Mouse (Mus musculus): ENCODE measurements around the gene Peak1.

Gene Peak1

DNA sequence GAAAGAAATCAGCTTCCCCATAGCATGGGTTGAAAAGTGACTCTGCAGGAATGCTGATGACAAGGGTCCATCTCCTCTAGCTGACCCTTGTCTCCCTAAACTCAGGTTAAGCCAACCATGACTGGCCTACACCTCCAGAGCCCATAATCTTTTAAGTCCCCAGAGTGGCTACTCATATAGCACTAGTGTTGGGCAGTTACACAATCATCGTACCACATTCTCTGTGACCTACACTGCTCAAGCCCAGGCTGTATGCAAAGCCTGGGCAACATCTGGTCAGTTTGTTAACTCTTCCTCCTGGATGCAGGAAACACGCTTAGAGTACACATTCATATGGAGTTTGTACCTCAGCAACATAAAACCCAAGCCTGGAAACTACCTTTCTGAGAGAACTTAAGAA lies 217.7 kb downstream of the Peak1 start:
- no peak for DNase-seq (ENCODE audit: low spot score)

DNA sequence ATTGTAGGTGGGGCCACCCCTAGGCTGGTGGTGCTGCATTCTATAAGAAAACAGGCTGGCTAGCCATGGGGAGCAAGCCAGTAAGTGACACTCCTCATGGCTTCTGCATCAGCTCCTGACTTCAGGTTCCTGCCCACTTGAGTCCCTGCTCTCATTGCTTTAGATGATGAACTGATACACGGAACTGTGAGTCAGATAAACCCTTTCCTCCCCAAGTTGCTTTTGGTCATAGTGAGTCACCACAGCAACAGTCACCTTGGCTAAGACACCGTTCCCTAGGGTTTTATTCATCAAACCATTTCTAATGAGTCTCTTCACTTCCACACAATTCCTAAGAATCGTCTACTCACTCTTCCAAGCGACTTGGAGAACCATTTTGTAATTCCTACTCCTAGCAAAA lies 220.9 kb downstream of the Peak1 start:
- no peak for DNase-seq (ENCODE audit: low spot score)

DNA sequence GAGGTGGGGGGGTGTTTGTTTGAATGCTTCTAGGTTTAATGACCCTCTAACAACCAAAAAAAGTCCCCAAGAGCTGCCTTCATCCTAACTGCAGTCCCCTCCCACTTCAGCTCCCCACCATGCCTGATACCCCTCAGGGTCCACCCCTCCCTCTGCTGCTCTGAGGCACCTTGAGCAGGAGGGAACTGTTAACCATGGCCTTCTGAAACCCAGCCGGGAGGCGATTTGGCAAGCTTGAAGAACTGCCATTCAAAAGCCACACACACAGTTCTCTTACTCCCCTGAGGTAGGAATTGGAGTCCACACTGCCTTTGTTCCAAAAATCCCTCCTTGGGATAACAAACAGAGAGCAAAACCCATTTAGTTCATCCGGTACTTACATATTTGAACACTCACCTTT lies 222.7 kb downstream of the Peak1 start:
- no peak for DNase-seq (ENCODE audit: low spot score)

DNA sequence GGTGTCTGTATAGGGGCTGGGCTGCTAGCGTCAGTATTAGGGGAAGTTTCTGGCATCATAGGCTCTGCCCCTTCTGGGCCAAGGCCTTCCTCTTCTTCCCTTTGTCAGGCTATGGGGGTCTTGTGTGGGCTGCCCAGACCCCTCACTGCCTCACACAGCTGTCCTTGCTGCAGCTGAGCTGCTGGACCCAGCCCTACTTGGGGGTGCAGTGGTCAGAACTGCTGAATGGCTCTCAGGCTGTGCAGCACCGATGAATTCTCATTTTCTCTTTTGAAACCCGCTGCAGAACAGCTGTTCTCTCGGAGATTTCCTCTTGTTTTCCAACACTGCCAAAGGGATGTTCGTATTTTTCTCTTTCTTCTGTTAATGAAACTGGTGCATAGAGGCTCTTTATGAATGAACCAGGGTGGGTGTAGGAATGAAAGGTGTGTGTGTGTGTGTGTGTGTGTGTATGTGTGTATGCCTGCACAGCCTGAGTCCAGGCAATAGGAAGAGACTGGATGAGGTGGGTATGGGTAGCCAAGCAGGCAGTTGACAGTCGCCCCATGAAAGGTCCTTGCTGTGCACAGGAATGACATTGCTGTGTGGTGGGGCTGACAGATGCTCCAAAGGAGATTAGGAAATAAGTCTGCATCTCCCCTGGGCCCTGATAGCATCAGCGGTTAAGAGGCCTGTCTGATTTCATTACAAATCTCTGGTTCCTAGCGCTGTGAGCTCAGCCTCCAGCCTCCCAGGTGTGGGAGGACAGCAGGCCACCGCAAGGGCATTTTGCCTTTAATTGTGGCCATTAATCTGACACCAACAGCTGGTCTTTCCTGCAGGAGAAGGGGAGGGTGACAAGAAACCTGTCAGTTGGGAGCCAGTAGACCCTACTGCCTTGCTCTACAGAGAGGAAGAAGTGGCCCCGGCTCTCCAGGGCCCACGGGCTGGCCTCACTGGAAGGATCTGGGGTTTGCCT lies 226.1 kb downstream of the Peak1 start:
- DNase-seq (ENCODE audit: low spot score): no peak

DNA sequence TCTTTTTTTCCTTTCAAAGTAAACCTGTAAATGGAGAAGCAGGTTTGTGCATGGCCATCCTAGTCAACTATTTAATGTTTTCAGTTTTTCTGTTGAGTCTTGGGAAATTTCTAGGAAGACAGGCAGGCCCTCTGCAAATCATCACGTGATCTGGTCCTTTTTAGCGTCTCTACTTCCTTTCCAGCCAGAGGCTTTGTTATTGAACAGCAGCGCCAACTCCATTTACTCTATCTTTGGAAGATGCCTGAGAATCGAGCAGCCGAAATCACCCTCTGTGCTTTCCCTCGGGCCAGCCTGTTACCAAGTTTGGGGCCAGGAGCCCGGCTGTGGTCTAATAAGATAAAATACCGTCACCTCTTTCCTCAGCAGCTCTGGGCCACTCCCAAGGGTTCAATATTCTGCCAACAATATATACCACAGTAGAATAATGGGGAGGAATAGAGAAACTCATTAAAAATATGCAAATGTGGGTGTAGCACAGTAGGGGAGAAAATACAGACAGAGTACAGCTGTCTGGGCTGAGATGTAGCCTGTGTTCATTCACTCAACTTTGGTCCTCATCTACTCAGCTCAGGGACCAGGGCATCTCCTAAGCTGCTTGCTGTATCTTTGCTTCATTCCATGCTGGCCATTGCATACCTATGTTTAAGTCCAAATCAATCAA lies 237.6 kb downstream of the Peak1 start:
- no peak for DNase-seq (ENCODE audit: low spot score)

DNA sequence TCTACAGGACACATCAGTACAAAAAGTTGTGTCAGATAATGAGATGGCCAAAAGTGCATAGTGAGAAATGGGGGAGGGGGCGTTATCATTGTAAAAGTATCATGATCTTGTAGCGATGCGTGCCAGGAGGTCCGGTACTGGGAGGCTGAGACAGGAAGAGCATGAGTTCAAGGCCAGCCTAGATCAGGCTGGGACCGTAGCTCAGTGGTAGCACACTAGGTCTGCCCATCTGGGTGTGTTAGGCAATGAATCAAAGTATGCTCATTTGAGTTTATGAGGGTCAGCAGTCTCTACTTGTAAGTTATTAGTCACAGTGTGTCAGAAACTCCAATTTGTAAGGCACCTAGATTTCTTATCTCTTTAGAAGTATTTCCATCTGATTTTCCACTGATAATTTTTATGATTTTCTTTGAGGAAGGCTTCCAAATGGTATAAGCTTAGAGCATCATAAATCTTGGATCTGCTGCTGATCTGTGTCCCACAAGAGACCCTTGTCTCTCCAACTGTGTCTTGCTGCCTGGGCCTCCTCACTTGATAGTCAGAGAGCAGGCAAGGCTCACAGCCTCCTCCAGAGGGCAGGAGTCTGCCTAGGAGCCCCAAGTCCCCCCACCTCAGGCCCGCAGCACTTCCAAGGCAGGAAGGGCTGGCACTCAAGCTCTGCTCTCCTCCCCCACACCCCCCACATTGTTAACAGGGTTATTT lies 238.3 kb downstream of the Peak1 start:
- DNase-seq (ENCODE audit: low spot score): no peak

DNA sequence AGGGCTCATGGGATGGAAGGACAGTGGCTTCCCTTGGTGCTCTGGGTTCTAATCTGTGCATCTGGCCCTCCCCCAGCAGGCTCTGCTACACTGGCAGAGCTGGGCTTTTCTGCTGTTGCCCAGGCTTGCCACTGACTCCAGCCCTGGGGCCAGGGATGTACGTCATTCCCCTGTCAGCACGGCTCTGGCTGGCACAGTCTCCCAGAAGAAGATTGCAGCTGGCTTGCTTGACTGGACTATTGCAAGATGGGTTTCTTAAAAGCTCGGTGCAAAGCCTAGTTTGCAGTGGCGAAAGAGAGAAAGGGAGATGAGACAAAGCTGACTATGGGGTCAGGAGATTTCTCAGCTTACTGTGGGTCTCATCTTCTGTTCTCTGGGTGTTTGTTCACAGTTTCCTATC lies 240.5 kb downstream of the Peak1 start:
- DNase-seq (ENCODE audit: low spot score): no peak

DNA sequence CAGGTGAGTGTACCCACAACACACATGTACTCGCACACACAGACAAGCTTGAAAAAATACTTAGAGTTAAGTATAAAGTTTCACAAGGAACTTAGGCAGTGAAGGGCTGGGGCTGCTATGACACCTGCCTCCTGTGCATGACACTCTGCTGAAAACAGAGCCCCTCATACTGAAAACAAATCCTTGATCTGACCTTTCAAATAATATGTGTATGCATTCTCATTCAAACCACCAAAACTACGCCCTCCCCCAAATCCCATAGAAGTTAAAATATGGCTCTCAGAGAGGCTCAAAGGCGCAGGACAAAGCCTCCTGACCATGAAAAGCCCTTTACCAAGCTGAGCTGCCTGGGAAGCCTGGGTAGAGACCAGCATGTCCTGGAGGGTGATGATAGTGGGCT lies 242.6 kb downstream of the Peak1 start:
- DNase-seq (ENCODE audit: low spot score): no peak

DNA sequence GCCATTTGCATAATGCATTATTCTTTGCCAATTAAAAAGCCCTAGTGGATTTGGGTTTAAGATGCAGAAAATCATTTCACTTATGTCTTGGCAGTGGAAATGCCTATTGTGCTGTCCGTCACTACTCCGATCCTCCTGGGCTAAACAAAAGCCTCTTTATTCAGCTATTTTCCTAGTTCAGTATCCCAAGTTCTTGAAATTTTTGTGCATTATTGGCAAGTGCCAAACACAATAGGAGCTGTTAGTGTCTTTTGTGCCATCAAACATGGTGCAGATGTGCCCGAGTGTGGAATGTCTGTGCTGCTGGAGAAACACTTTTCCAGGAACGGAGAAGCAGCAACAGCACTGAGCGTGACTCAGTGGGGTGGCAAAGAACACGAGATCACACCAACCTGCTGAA lies 250.2 kb downstream of the Peak1 start:
- no peak for DNase-seq (ENCODE audit: low spot score)

DNA sequence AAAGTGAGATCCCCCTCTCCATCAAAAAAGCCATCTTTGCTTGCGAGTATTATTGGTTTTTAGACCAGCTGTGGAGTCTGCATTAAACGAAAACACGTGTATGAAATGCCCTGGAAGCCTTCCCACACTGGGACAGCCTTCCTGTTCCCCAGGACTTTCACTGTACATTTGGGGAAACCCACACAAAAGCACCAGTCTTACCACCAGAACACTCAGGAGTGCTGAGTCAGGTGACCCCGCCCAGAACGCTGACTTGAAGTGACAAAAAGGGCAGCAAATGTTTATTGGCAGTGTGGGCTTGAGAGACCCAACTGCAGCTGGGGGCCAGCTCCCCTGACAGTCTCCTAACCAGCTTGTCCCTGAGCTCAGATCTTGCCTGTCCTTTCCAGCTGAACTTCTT lies 251.7 kb downstream of the Peak1 start:
- DNase-seq (ENCODE audit: low spot score): no peak

DNA sequence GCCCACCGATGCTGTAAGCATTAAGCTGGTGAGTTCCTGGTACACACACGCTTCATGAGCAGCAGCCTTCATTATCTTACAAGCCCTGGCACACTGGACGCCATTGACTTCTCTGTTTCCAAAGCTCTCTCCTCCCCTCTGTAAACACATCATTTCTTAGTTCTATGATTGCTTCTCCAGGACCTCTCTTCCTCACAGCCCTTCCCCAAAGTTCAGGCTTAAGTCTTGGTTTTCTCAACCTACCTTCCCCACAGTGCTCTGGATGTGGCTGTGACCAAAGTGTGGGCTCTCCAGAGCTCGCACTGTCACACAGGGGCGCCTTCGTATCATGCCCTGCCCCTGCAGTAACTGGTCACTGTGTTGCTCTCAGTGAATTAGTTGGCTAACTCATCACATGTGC lies 252.5 kb downstream of the Peak1 start, which contains the start of gene Tspan3:
Gene Tspan3 (minus strand): TSS at position 101 of the 400 bp plus-strand sequence.
- no peak for DNase-seq (ENCODE audit: low spot score)

DNA sequence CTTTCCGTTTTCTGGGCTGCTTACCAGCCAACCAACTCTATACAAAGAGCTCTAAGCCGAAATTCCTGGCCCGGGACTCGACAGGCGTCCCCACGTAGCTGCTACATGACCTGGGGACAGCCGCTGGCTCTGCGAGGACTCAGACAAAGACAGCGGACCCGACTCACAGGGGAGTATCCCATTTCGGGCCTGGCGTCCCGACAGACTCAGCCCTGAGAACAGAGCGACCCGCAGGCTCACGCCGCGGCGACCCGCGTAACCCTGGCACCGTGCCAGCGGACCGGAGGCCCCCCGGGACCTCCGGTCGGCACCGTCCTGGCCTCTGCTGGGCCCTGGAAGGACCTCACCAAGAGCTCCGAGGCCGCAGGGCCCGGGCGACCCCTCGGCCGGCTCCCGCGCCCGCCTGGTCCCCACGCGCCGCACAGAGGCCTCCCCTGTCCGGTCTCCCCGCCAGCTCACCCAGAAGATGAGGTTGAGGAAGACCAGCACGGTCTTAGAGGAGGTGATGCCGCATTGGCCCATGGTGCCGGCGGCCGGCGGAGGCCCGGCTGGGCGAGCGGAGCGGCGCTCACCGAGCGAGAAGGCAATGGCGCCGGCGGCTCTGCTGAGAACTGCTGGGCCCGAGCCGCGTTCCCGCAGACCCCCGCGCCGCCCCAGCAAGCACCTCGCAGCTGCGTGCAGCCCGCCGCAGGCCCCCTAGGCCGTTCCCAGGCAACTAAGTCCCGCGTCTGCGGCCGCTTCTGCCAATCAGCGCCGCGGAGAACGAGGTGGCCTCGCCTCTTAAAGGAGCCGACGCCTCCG lies 257.3 kb downstream of the Peak1 start:
- DNase-seq (ENCODE audit: low spot score): peak; percentile 92

DNA sequence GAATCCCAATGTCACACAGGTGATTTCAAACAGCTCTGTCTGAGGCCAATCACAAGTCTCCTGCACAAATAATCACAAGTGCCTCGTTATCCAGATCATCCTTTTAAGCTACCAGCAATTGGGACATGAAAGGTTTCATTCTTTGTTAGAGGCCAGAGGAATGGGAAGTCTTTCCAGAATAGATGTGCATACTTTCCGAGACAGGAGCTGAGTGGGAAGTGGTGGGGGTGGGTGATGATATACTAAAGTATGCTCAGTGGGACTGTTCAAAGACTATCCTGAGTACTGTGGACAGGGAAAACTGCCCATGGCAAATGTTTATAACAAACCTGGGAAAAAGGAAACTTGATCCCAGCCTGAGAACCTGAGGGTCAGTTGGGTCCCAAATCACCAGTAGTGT lies 258.4 kb downstream of the Peak1 start:
- DNase-seq (ENCODE audit: low spot score): no peak

DNA sequence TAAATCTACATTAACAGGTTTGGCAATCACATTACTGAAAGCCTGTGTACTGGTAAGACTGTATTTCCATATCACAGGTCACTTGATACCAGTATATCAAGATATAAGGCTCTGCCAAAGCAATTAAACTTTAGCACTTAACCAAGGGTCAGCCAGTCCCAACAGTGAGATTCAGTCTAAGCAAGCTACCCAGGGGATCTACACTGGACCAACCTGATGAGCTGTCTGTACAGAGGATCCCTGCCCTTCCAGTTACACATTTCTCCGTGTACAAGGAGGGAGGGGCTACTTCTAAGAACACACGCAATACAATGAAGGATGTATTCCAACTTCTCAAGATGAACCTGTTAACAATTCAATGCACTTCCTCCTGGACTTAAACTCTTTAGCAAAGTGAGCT lies 259.8 kb downstream of the Peak1 start:
- no peak for DNase-seq (ENCODE audit: low spot score)

DNA sequence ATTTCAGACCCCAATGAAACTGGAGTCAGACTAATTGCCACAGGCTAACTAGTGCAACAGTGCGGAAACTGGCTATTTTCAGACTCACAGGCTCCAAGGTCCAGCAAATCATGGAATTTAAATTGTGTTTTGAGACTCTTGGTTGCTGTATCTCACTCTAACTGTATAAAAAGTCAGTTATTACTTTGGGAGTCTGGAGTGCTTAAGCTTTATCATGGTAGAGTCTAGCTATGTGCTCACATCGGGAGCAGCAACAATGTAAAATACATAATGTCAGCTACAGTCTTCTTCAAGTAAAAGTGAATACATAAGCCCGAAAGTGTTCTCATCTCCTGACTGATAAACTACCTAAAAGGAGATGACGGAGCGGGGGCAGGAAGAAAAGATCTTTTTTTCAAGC lies 263.3 kb downstream of the Peak1 start:
- no peak for DNase-seq (ENCODE audit: low spot score)

DNA sequence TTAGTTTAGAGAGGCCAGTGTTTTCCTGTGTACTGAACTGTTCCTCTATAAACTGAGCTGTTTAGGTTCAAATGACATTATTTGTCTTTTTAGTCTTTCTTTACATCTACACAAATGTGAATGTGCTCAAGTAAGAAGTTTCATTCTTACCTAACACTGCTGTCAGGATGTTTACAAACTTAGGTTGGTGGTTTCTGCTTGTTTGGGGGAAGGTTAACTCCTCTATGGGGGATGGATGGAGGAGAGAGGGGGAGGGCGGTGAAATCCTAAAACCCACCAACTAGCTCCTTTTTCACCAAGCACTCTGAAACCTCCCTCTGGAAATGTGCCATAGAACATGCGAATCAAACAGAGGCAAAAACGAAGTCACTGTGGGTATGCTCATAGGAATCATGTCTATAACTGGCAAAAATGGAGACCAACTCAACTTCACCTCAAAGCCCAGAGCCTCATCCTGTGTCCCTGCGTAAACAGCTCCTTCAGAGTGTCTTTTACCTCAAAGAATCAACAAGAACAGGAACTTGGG lies 265.3 kb downstream of the Peak1 start:
- DNase-seq (ENCODE audit: low spot score): no peak

DNA sequence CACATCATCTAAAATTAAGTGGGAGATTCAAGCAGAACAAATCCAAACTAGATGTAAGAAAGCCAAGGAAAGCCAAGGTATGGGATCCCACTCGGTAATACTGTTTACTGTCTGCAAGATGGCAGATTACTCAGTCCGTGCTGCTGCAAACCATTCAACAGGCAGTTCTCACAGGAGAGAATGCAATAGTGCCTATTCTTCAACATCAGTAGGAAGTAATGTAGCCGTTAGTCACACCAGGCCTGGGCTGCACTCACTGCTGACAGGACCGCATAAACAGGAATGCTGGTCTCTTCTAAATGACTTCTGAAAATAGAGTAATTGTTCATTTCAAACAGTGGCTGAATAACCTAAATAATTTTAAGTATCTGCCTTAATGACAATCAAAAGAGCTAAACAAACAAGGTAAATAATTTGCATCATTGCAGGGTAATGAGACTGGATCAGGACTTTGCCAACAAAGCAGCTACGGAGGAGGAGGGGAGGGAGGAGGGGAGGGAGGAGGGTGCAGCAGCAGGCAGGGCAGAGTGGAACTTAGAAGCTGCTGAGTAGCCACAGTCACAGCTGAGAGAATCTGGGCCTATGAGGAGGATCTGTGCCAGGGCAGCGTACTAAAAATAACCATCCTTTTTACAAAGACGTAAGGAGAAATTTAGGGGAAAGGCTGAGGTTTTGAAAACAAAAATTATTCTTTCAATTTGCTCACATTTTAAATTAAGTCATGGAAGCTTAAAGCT lies 266.0 kb downstream of the Peak1 start:
- no peak for DNase-seq (ENCODE audit: low spot score)
